Mouse (Mus musculus): ENCODE measurements at regions not wholly inside any gene's neighbourhood (a gene's known extent, or its start where the extent isn't known, plus 50 kb on each side); places are given as distances from the start of the nearest gene placed in this dataset.

DNA sequence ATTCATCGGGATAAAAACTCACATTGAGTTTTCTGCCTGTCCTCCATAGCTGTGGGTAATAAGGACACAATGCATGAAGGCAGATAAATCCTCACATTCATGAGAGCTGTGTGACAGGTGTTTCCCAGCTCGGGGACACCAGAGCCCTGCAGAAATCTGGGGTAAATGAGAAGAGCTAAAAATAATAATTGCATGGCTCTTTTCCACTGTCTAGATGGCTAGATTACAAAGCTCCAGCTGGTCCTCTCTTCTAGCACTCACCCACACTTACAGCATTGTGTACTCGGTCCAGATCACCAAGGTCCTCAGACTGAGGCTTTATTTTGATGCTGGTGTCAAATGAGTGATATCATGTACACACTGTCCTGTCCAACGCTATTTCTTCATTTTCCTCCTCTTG, 1025.5 kb downstream of the Slc22a22 start:
- Histone ChIP-seq H3K79me2 (replicated peaks; ENCODE audit: control insufficient read depth, extremely low read depth, insufficient read depth, poor library complexity, severe bottlenecking) (no peaks in the 10 kb centered on the region), H3K4me2 (ENCODE audit: insufficient read depth, low read depth, poor library complexity, severe bottlenecking) (no peak overlapping the region), H3K9me3 (replicated peaks; ENCODE audit: low read length) (no peaks in the 10 kb centered on the region), H3K36me3 (replicated peaks in 1 of 2; ENCODE audit: control insufficient read depth in 1 of 2, insufficient read depth in 1 of 2, low read length in 1 of 2) (no peaks in the 10 kb centered on the region), H3K9ac (ENCODE audit: insufficient read depth, low read depth) (no peak overlapping the region), H3K4me1 (ENCODE audit: control insufficient read depth in 1 of 2, insufficient read depth in 2 of 2) (peaks cover 0 to 5% of the 10 kb centered on the region in 2 experiments; a peak in 2 of 4 replicates), H3K27me3 (replicated peaks) (no peaks in the 10 kb centered on the region), H3K27ac (ENCODE audit: insufficient read depth, low read depth) (no peak overlapping the region), H3K4me3 (replicated peaks in 1 of 3; ENCODE audit: low read depth in 2 of 3, low read length in 2 of 3, poor library complexity in 1 of 3) (no peak overlapping the region)
- dilution Hi-C loops (cut with MboI; ENCODE audit: extremely low pct_ligation_motif_present, extremely low pct_unique_long_range_greater_than_20kb, low sequenced_read_pairs), result no loop called here
- DNase-seq (ENCODE audit: extremely low read depth), result no peak
- in situ Hi-C loops (cut with MboI; ENCODE audit: low pct_ligation_motif_present, low pct_unique_long_range_greater_than_20kb, low sequenced_read_pairs), result no loop called here
- TF ChIP-seq CHD2 (IDR thresholded peaks at IDR 0.05; ENCODE audit: low read length) (no peak), MAZ (IDR thresholded peaks at IDR 0.05; ENCODE audit: low read depth, low read length) (no peak), JUN (IDR thresholded peaks at IDR 0.05; ENCODE audit: insufficient read depth, low read depth, low read length) (no peak), ETS1 (conservative IDR thresholded peaks at IDR 0.05; ENCODE audit: low read depth, low read length) (no peak), ZC3H11A (IDR thresholded peaks at IDR 0.05; ENCODE audit: low read depth, low read length) (no peak), TCF12 (IDR thresholded peaks at IDR 0.05; ENCODE audit: low read depth, low read length) (no peak), RAD21 (IDR thresholded peaks at IDR 0.05; ENCODE audit: low read depth, low read length) (no peak), CHD1 (IDR thresholded peaks at IDR 0.05; ENCODE audit: low read depth, low read length) (no peak), TBP (conservative IDR thresholded peaks at IDR 0.05; ENCODE audit: low read depth, low read length) (no peak), MXI1 (IDR thresholded peaks at IDR 0.05; ENCODE audit: low read depth, low read length) (no peak), EP300 (IDR thresholded peaks at IDR 0.05; ENCODE audit: low read length) (no peak), POLR2AphosphoS2 (IDR thresholded peaks at IDR 0.05; ENCODE audit: low read depth, low read length) (no peak), NRF1 (IDR thresholded peaks at IDR 0.05; ENCODE audit: low read depth, low read length) (no peak), MAFK (IDR thresholded peaks at IDR 0.05; ENCODE audit: insufficient replicate concordance, low read length) (no peak), USF1 (IDR thresholded peaks at IDR 0.05; ENCODE audit: low read depth, low read length) (no peak), PAX5 (IDR thresholded peaks at IDR 0.05; ENCODE audit: low read length) (no peak), NELFE (IDR thresholded peaks at IDR 0.05; ENCODE audit: low read depth, low read length) (no peak), POLR2A (IDR thresholded peaks at IDR 0.05; ENCODE audit: low read depth, low read length) (no peak), RCOR1 (conservative IDR thresholded peaks at IDR 0.05; ENCODE audit: low read depth, low read length) (no peak)

DNA sequence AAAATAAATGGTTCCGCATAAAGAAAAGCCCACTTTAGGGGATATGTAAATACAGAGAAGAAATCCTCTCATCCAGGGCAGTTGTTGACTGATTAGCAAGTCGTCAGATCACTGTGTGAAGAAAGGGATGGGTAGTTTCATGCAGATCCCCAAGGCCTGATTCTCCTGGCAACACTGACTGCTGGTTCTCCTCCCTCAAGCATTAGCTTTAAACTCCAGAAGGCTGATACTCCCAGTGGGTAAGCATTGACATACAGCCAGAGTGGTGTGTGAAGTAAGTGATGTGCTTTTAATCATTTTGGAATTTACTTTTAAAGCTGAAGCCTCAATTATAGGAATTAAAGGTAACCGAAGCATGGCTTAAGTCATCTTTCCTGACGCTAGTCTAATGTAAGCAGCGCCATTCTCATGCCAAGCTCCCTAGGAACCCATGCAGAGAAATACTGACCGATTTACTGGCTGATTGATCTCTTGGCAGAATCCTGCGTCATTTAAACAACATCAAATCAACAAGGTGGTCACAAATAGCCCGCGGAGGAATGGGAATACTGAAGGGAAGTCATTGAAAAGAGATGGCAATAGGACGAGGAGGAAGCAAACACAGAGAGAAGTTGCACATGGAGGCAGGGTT, 1029.3 kb downstream of the Slc22a22 start:
- in situ Hi-C loops (cut with MboI; ENCODE audit: low pct_ligation_motif_present, low pct_unique_long_range_greater_than_20kb, low sequenced_read_pairs) (no loop called here), dilution Hi-C loops (cut with MboI; ENCODE audit: extremely low pct_ligation_motif_present, extremely low pct_unique_long_range_greater_than_20kb, low sequenced_read_pairs) (no loop called here)
- Histone ChIP-seq H3K36me3 (replicated peaks in 1 of 2; ENCODE audit: control insufficient read depth in 1 of 2, insufficient read depth in 1 of 2, low read length in 1 of 2) (no peaks in the 10 kb centered on the region), H3K9me3 (replicated peaks; ENCODE audit: low read length) (no peaks in the 10 kb centered on the region), H3K9ac (ENCODE audit: insufficient read depth, low read depth) (no peak overlapping the region), H3K4me3 (replicated peaks in 1 of 3; ENCODE audit: low read depth in 2 of 3, low read length in 2 of 3, poor library complexity in 1 of 3) (no peak overlapping the region), H3K27ac (ENCODE audit: insufficient read depth, low read depth) (no peak overlapping the region), H3K27me3 (replicated peaks) (no peaks in the 10 kb centered on the region), H3K79me2 (replicated peaks; ENCODE audit: control insufficient read depth, extremely low read depth, insufficient read depth, poor library complexity, severe bottlenecking) (no peaks in the 10 kb centered on the region), H3K4me1 (ENCODE audit: control insufficient read depth in 1 of 2, insufficient read depth in 2 of 2) (no peaks in the 10 kb centered on the region), H3K4me2 (ENCODE audit: insufficient read depth, low read depth, poor library complexity, severe bottlenecking) (no peak overlapping the region)
- DNase-seq (ENCODE audit: extremely low read depth), result no peak
- no peak for TF ChIP-seq MYC (IDR thresholded peaks at IDR 0.05; ENCODE audit: low read depth, low read length)
- TF ChIP-seq IRF4 (IDR thresholded peaks at IDR 0.05; ENCODE audit: low read depth, low read length), result no peak
- TF ChIP-seq CHD1 (IDR thresholded peaks at IDR 0.05; ENCODE audit: low read depth, low read length), result no peak

Data from CH12.LX (cell line).